Mouse (Mus musculus) layer of hippocampus, adult 11-12 months (tissue): Measurements from ENCODE around the gene Oxct2b.
A peak's percentile ranks its signal among the peaks of the same experiment; 100 is the strongest.
"Not testable (repeated sequence)": the region's sequence is repeated elsewhere in the genome, so short reads cannot be mapped to it uniquely, and the experiment has no call there.

Experiments used
- DNase-seq: peaks from one replicate; pipeline ENCODE4 v3.0.0; 2022; ENCODE audit warnings: low spot score

Oxct2b gene

DNA sequence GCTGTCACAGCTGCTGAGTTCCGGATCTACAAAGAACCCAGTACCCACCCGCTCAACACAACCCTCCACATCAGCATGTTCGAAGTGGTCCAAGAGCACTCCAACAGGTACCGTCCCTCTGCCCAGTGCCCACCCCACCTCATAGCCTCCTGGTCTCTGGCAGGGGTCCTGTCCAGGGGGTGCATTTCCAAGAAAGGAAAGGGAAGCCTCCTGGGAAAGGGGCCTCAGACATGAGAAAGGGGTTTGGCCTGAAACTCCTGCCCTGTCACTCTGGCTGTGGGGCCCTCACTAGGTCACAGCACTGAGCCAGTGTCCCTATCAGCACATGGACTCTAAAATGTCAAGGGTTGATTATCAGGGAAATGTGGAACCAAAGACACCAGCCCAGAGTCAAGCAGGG is 1.4 kb upstream of the Oxct2b start:
- not testable (repeated sequence) for DNase-seq

DNA sequence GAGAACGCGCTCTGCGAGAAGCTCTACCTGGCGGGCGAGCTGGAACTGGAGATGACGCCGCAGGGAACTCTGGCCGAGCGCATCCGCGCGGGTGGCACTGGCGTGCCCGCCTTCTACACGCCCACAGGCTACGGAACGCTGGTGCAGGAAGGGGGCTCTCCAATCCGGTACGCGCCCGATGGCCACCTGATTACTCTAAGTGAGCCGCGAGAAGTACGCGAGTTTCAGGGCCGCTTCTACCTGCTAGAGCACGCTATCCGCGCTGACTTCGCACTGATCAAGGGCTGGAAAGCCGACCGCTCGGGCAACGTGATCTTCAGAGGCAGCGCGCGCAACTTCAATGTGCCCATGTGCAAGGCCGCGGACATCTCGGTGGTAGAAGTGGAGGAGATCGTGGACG is 574 bp downstream of the Oxct2b start:
- peak; percentile 14 for DNase-seq

DNA sequence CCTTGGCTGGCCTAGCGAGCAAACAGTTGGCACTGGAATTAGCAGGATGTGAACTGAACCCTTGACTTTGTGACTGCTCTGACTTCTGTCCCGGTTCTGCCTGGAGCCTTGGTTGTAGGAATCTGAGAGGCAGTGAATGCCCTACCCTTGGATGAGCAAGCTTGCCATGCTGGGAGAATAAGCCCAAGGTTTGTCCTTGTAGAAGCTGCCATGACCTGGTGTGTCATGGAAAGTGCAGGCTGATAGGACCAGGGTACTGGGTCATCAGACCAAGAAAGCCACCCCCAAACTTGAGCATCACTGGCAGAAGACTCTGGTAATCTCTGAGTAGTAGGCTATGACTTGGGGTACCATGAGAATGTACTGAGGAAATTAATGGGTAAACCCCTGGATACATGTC is 5.2 kb downstream of the Oxct2b start:
- DNase-seq = no peak

- no peak for DNase-seq
Measured at GRCm38 (mm10) chr4:123126626-123127025, 10.6 kb downstream of the Oxct2b start.

DNA sequence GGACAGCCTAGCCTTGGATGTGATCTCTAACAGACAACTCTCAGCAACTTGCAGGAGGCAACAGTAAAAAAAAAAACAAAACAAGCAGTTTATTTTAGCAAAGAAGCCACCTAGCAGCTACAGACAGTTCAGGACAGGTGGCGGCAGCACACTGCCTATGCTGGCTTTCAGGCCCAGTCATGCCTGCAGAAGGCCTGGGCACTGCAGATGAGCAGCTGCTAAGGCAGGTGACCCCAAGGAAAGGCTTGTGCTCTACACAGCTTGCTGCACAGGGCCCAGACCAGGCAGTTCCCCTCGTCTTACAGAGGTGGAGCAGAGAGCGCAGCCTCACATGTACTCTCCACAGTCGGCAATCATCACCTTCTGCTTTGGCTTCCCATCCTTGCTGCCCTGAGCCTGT is 11.0 kb downstream of the Oxct2b start:
- DNase-seq = no peak

DNA sequence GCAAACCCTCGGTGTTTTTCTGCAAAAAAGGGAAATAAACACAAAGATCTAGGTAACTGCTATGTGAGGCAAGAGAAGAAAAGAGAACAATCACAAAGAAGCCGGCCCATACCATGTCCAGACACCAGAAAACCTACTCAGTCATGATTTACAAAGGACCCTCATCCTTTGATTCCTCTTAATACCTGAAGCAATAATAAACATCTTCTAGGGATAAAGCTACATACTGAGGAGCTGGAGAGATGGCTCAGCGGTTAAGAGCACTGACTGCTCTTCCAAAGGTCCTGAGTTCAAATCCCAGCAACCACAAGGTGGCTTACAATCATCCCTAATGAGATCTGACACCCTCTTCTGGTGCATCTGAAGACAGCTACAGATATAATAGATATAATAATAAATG is 21.5 kb downstream of the Oxct2b start:
- no peak for DNase-seq

GRCm38 (mm10) chr4:123139513-123140154 is 23.6 kb downstream of the Oxct2b start, which contains the start of gene Ppie:
Gene Ppie (minus strand): TSS chr4:123139951.
- DNase-seq = peak; percentile 65

GRCm38 (mm10) chr4:123147446-123148150 is 31.5 kb downstream of the Oxct2b start:
- DNase-seq = peak; percentile 28

DNA sequence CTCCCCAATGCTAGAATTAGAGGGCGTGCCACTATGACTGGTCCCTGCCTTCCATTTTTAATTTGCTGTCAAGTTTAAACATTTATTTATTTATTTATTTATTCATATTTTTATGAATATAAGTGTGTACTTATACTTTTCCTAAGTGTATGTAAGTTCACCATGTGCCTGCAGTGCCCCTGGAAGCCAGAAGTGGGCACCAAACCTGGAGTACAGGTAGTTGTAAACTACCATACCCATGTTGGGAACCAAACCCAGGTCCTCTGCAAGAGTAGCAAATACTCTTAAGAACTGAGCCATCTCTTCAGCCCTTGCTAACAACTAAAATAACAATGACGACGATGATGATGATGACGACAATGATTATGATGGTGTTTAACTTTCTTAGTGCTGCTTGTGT is 35.9 kb downstream of the Oxct2b start:
- DNase-seq = no peak

- peak; percentile 69 for DNase-seq
Measured at GRCm38 (mm10) chr4:123152976-123153375, 36.9 kb downstream of the Oxct2b start.

- DNase-seq = peak; percentile 43
Measured at GRCm38 (mm10) chr4:123155004-123155403, 38.9 kb downstream of the Oxct2b start.

DNA sequence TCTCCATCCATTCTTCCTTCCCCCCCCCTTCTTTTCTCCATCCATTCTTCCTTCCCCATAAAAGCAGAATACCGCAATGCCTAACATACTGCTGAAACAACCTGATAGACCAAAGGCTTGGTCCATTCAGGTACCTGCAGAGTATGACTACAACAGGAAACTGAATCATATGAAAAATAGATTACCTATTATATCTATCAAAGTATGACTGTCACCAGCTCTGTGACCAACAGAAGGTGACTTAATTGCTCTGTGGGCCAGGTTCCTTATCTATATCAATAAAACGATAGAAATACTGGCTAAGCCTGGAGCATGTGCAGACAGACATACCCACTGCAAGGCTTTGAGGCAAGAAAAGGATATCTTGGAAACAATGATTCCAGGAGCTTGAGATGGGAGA is 39.4 kb downstream of the Oxct2b start:
- no peak for DNase-seq

DNA sequence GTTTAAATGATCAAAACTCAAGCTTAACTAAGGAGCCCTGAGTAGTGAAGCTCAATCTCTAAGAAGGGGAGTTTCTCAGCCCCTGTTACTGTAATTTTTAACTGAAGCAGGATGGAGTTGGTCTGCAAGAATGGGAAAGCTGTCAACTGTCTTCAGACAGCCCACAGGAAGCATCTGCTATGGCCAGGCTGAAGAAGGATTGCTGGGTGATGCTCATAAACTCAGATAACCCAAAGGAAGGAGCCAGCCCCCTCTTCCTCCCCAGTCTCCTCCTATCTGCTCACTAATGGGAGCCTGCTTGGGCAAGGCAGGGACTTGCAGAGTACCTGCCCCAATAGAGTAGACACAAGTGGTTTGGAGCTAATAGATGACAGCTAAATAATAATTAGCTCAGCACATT is 39.8 kb downstream of the Oxct2b start:
- no peak for DNase-seq

- DNase-seq = no peak
Measured at GRCm38 (mm10) chr4:123160571-123160970, 44.5 kb downstream of the Oxct2b start.

DNA sequence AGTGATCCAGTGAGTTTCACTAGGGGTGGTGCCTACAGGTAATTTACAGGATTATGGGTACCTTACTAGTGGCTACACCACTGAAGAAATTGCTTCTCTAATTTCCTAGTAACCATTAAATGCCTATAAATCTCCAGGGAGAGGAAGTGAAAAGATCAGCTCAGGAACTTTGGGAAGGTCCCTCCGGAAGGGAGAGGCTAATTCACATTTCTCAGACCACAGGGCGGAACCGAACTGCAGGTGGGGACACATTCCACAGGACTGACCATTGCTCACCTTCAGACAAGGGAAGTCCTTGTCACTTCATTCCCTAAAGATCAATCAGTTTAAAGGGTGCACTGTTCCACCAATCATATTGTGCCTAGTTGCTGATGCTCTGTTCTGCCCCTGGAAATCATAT is 45.2 kb downstream of the Oxct2b start:
- DNase-seq = not testable (repeated sequence)

DNA sequence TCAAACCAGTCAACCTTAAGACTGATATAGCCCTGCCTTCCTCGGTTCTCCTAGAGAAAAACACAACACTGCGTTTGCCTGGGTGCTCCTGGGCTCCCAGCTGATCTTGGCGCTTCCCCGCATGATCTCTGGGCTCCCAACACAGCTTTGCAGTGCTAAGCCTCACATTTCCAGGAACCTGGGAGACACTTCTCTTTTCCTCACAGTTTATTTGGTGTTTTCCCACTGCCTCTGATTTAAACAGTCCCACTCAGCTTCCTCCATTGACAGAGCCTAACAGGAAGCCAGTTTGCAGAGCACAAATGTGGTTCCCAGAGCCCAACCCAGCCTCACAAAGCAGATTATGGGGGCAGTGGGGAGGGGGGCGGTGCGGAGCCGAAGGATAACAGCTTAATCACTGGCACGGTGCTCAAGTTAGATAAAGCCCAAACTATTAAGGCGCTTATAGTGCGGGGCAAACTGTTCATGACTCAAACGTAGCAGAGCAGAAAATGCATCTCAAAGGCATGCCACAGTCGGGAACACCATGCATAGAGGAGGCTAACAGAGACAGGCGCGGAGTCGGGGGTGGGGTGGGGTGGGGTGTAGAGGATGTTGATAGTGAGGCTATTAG is 46.3 kb downstream of the Oxct2b start:
- DNase-seq = no peak

GRCm38 (mm10) chr4:123164157-123164556 is 48.1 kb downstream of the Oxct2b start:
- DNase-seq = peak; percentile 39
